Mouse (Mus musculus): ENCODE measurements around the gene Gjc1.

GRCm38 (mm10) chr11:102765416-102765815 is 54.1 kb downstream of the Gjc1 start:
- no peak for TF ChIP-seq CTCF (IDR thresholded peaks at IDR 0.05)
- TF ChIP-seq EP300 (IDR thresholded peaks at IDR 0.05) = no peak
